Mouse (Mus musculus) brain, embryonic 14.5 days (tissue): Measurements from ENCODE around the gene Cct7.

Experiments
- CTCF ChIP-seq: fragments of 200-500 bp; IDR thresholded peaks from 2 replicates; pipeline ENCODE4 v1.5.1; 2012; ENCODE audit warnings: inconsistent platforms, mild to moderate bottlenecking, moderate library complexity, borderline replicate concordance; ENCODE audit not compliant: insufficient read depth, insufficient read length; ENCODE audit errors: extremely low read depth
- POLR2A ChIP-seq: fragments of 200-500 bp; IDR thresholded peaks from 2 replicates; pipeline ENCODE4 v1.6.1; 2012; ENCODE audit warnings: mild to moderate bottlenecking, inconsistent platforms, borderline replicate concordance; ENCODE audit not compliant: poor library complexity, insufficient read depth, insufficient read length, severe bottlenecking; ENCODE audit errors: extremely low read depth

GRCm38 (mm10) chr6:85475581-85475980, 24.3 kb downstream of the Cct7 start:
- TF ChIP-seq CTCF: no peak
- TF ChIP-seq POLR2A: no peak
